ENCODE assay signal across 9 mouse cellular contexts in the genomic region with DNA sequence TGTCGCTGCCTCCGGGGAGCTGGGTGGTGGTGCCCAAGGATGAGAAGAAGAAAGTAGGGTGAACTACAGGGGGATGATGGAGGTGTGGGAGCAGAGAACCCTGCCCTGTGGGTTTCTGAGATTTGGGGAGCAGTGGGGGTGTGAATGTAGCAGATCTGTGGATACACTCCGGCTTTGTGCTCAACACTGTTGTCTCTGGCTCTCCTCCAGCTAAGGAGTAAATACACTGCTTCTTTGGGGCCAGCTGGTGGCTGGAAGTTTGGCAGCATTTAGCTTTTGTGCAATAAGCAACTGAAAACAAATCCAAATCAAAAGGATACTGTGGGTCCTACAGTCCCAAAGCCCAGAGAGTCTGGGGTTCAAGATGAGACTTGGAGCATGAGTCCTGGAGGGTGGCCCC. TPM values are rescaled to one million over a fixed set of nuclear protein-coding genes. Genes with fewer than 3 reads are reported as not detected.
DNase-seq lines count a peak whose midpoint lies in the region; ATAC-seq lines count a peak whose summit lies in the region.
"Had no signal": no experiment of that assay in that cellular context is flagged by ENCODE, and none has a peak within 500 bp of the region (broad histone marks: within the 10 kb centered on the region; RNA-seq: fewer than 3 reads in every experiment).

No protein-coding gene starts in this region.

- no peaks in the 10 kb centered on the region for H3K9me3 ChIP-seq in forebrain, embryonic 15.5 days
- no peaks in the 10 kb centered on the region for H3K9me3 ChIP-seq in forebrain, embryonic 11.5 days (ENCODE audit: control insufficient read depth, low read length)
- H3K9me3 ChIP-seq: liver, embryonic 13.5 days had no signal

- peak overlapping the region; percentile 64 for H3K27ac ChIP-seq in forebrain, embryonic 15.5 days (replicated peaks)
- no peak overlapping the region for H3K27ac ChIP-seq in forebrain, embryonic 11.5 days (ENCODE audit: low read depth, low read length)
- H3K27ac ChIP-seq: liver, embryonic 13.5 days had no signal

- H3K4me1 ChIP-seq in forebrain, embryonic 15.5 days, result peaks cover 11% of the 10 kb centered on the region
- no peaks in the 10 kb centered on the region for H3K4me1 ChIP-seq in forebrain, embryonic 11.5 days (replicated peaks; ENCODE audit: control insufficient read depth, insufficient read depth, low read length)
- H3K4me1 ChIP-seq: liver, embryonic 13.5 days had no signal

- no peak overlapping the region for H3K4me2 ChIP-seq in forebrain, embryonic 15.5 days (replicated peaks)
- no peak overlapping the region for H3K4me2 ChIP-seq in forebrain, embryonic 11.5 days (ENCODE audit: low read depth, low read length, severe bottlenecking)
- H3K4me2 ChIP-seq: liver, embryonic 13.5 days had no signal

- intact Hi-C loops in left cerebral cortex, postnatal 25 days (cut with DNase I), result no loop called here
- intact Hi-C loops in left cerebral cortex, postnatal 36 days (cut with DNase I), result no loop called here

- no peak overlapping the region for H3K4me3 ChIP-seq in forebrain, embryonic 15.5 days
- no peak overlapping the region for H3K4me3 ChIP-seq in forebrain, embryonic 11.5 days (ENCODE audit: low read depth, low read length)
- H3K4me3 ChIP-seq: liver, embryonic 13.5 days had no signal

- ATAC-seq in forebrain, embryonic 15.5 days (replicated peaks), result peak; percentile 58
- ATAC-seq in forebrain, embryonic 11.5 days (replicated peaks; ENCODE audit: low FRiP score), result no peak

- peaks cover 3% of the 10 kb centered on the region; the same call in 1 of the 2 replicates for H3K27me3 ChIP-seq in forebrain, embryonic 15.5 days
- no peaks in the 10 kb centered on the region for H3K27me3 ChIP-seq in forebrain, embryonic 11.5 days (ENCODE audit: control insufficient read depth, insufficient read depth, low read length)

- no peaks in the 10 kb centered on the region for H3K36me3 ChIP-seq in forebrain, embryonic 15.5 days
- H3K36me3 ChIP-seq in forebrain, embryonic 11.5 days (ENCODE audit: control insufficient read depth, insufficient read depth, low read length), result no peaks in the 10 kb centered on the region

- WGBS in forebrain, embryonic 15.5 days, result 61% methylated on average over 3 of the region's 3 CpGs
- 87% methylated on average over 3 of the region's 3 CpGs for WGBS in forebrain, embryonic 11.5 days

- DNase-seq in forebrain, embryonic 11.5 days (ENCODE audit: low spot score), result no peak
- DNase-seq in left cerebral cortex, postnatal 25 days (ENCODE audit: low spot score in 2 of 2), result peak; percentile 21 to 39
- DNase-seq in left cerebral cortex, postnatal 36 days (ENCODE audit: low spot score in 2 of 2), result no peak
- peak; percentile 85 for DNase-seq in brain, adult 2 months (ENCODE audit: low read depth, low spot score)
- peak; percentile 48 for DNase-seq in lung, postnatal 14 days
- DNase-seq in B cell, adult 2 months, result no peak
- DNase-seq in spleen, postnatal 36 days (ENCODE audit: low spot score in 2 of 2), result no peak
- DNase-seq: liver, embryonic 13.5 days had no signal

- H3K9ac ChIP-seq in forebrain, embryonic 15.5 days (replicated peaks), result no peak overlapping the region
- no peak overlapping the region for H3K9ac ChIP-seq in forebrain, embryonic 11.5 days (ENCODE audit: low read length)
- H3K9ac ChIP-seq: liver, embryonic 13.5 days had no signal

RNA-seq across cellular contexts. Expression of a gene that starts 6.3 kb away (rescaled TPM):
- polyA plus RNA-seq in forebrain, embryonic 15.5 days (2015; fragmentation: Nextera tagmentation; extraction: Ambion mirVana), result 24.0 and 27.0 TPM in 2 replicates
- 12.6 and 15.2 TPM in 2 replicates for polyA plus RNA-seq in forebrain, embryonic 11.5 days (2014; fragmentation: Nextera tagmentation; extraction: Ambion mirVana)
- total RNA-seq in left cerebral cortex, postnatal 25 days (2021), result 100 to 1,000 TPM; 246 TPM
- 100 to 1,000 TPM; 258 to 267 TPM for total RNA-seq in left cerebral cortex, postnatal 36 days (2021)

RNA-seq across cellular contexts. Expression of a gene that starts 35.4 kb away (rescaled TPM):
- 0.98 TPM in 2 replicates for polyA plus RNA-seq in forebrain, embryonic 15.5 days (2015; fragmentation: Nextera tagmentation; extraction: Ambion mirVana)
- 4.4 and 5.3 TPM in 2 replicates for polyA plus RNA-seq in forebrain, embryonic 11.5 days (2014; fragmentation: Nextera tagmentation; extraction: Ambion mirVana)
- total RNA-seq in left cerebral cortex, postnatal 25 days (2021), result 1 to 10 TPM in 1 of 2 experiments, under 1 TPM in 1; 0.76 to 1.3 TPM
- total RNA-seq in left cerebral cortex, postnatal 36 days (2021), result under 1 TPM; 0.70 to 0.81 TPM

RNA-seq across cellular contexts. Expression of a gene that starts 39.3 kb away (rescaled TPM):
- 79.1 and 147 TPM in 2 replicates for polyA plus RNA-seq in forebrain, embryonic 15.5 days (2015; fragmentation: Nextera tagmentation; extraction: Ambion mirVana)
- polyA plus RNA-seq in forebrain, embryonic 11.5 days (2014; fragmentation: Nextera tagmentation; extraction: Ambion mirVana), result 99.4 and 123 TPM in 2 replicates
- 100 to 1,000 TPM; 138 to 140 TPM for total RNA-seq in left cerebral cortex, postnatal 25 days (2021)
- 100 to 1,000 TPM; 143 to 162 TPM for total RNA-seq in left cerebral cortex, postnatal 36 days (2021)

RNA-seq across cellular contexts. Expression of a gene that starts 46.5 kb away (rescaled TPM):
- 5.3 and 6.2 TPM in 2 replicates for polyA plus RNA-seq in forebrain, embryonic 15.5 days (2015; fragmentation: Nextera tagmentation; extraction: Ambion mirVana)
- 3.7 and 4.1 TPM in 2 replicates for polyA plus RNA-seq in forebrain, embryonic 11.5 days (2014; fragmentation: Nextera tagmentation; extraction: Ambion mirVana)
- 10 to 100 TPM in 1 of 2 experiments, 1 to 10 TPM in 1; 9.3 to 10.7 TPM for total RNA-seq in left cerebral cortex, postnatal 25 days (2021)
- 10 to 100 TPM in 1 of 2 experiments, 1 to 10 TPM in 1; 9.3 to 10.3 TPM for total RNA-seq in left cerebral cortex, postnatal 36 days (2021)

Comparison
In these comparisons a context has a peak if more than half of its experiments do, and no peak if none do; other contexts are left out.
1. DNase-seq: peak in left cerebral cortex, postnatal 25 days (2 of 2), brain, adult 2 months (single experiment) and lung, postnatal 14 days (single experiment); none in forebrain, embryonic 11.5 days (single experiment), left cerebral cortex, postnatal 36 days (0 of 2), B cell, adult 2 months (0 of 2) and spleen, postnatal 36 days (0 of 2).